Mouse (Mus musculus): ENCODE measurements at regions not wholly inside any gene's neighbourhood (a gene's known extent, or its start where the extent isn't known, plus 50 kb on each side); places are given as distances from the start of the nearest gene placed in this dataset.

- Histone ChIP-seq H3K27ac (no peak overlapping the region), H3K79me2 (replicated peaks; ENCODE audit: control insufficient read depth, insufficient read depth, low read length) (no peaks in the 10 kb centered on the region), H3K4me3 (no peak overlapping the region), H3K27me3 (ENCODE audit: control insufficient read depth, insufficient read depth, low read length) (no peaks in the 10 kb centered on the region), H3K4me1 (ENCODE audit: control insufficient read depth, insufficient read depth, low read length) (no peaks in the 10 kb centered on the region), H3K9ac (ENCODE audit: low read depth, low read length) (no peak overlapping the region), H3K36me3 (ENCODE audit: control insufficient read depth, insufficient read depth, low read length) (no peaks in the 10 kb centered on the region)
- WGBS: 65% methylated on average over 5 of the region's 5 CpGs
- intact Hi-C loops (cut with DNase I): no loop called here
- TF ChIP-seq EP300 (IDR thresholded peaks at IDR 0.05; ENCODE audit: insufficient read depth, low read depth, low read length) (no peak), POLR2A (IDR thresholded peaks at IDR 0.05; ENCODE audit: insufficient read depth, low read depth, low read length) (no peak), CTCF (IDR thresholded peaks at IDR 0.05) (no peak)
- no peak for DNase-seq
Measured at GRCm38 (mm10) chr5:118815783-118816182, 255.3 kb downstream of the Med13l start.

- intact Hi-C loops (cut with DNase I): no loop called here
- H3K4me3 ChIP-seq: no peak overlapping the region
- H3K27ac ChIP-seq: no peak overlapping the region
- 80% methylated on average over 7 of the region's 7 CpGs for WGBS
- TF ChIP-seq CTCF (IDR thresholded peaks at IDR 0.05): no peak
- H3K36me3 ChIP-seq (ENCODE audit: control insufficient read depth, insufficient read depth, low read length): no peaks in the 10 kb centered on the region
- H3K9ac ChIP-seq (ENCODE audit: low read depth, low read length): no peak overlapping the region
- H3K27me3 ChIP-seq (ENCODE audit: control insufficient read depth, insufficient read depth, low read length): no peaks in the 10 kb centered on the region
- no peaks in the 10 kb centered on the region for H3K4me1 ChIP-seq (ENCODE audit: control insufficient read depth, insufficient read depth, low read length)
- H3K79me2 ChIP-seq (replicated peaks; ENCODE audit: control insufficient read depth, insufficient read depth, low read length): no peaks in the 10 kb centered on the region
- DNase-seq: no peak
Measured at GRCm38 (mm10) chr5:118818294-118818693, 257.8 kb downstream of the Med13l start.

- TF ChIP-seq POLR2A (IDR thresholded peaks at IDR 0.05; ENCODE audit: insufficient read depth, low read depth, low read length): no peak
- no peak for TF ChIP-seq EP300 (IDR thresholded peaks at IDR 0.05; ENCODE audit: insufficient read depth, low read depth, low read length)
- TF ChIP-seq CTCF (IDR thresholded peaks at IDR 0.05): no peak
- Histone ChIP-seq H3K79me2 (replicated peaks; ENCODE audit: control insufficient read depth, insufficient read depth, low read length) (no peaks in the 10 kb centered on the region), H3K9ac (ENCODE audit: low read depth, low read length) (no peak overlapping the region), H3K27ac (no peak overlapping the region), H3K36me3 (ENCODE audit: control insufficient read depth, insufficient read depth, low read length) (no peaks in the 10 kb centered on the region), H3K27me3 (ENCODE audit: control insufficient read depth, insufficient read depth, low read length) (no peaks in the 10 kb centered on the region), H3K4me1 (ENCODE audit: control insufficient read depth, insufficient read depth, low read length) (no peaks in the 10 kb centered on the region), H3K4me3 (no peak overlapping the region)
- DNase-seq: peak in 1 of 2 experiments; percentile 37
- 51% methylated on average over 10 of the region's 10 CpGs for WGBS
- intact Hi-C loops (cut with DNase I): no loop called here
Measured at GRCm38 (mm10) chr5:118824791-118825190, 264.3 kb downstream of the Med13l start.

- no peak overlapping the region for H3K4me3 ChIP-seq
- H3K79me2 ChIP-seq (replicated peaks; ENCODE audit: control insufficient read depth, insufficient read depth, low read length): no peaks in the 10 kb centered on the region
- intact Hi-C loops (cut with DNase I): no loop called here
- no peaks in the 10 kb centered on the region for H3K27me3 ChIP-seq (ENCODE audit: control insufficient read depth, insufficient read depth, low read length)
- WGBS: 87% methylated on average over 14 of the region's 14 CpGs
- H3K4me1 ChIP-seq (ENCODE audit: control insufficient read depth, insufficient read depth, low read length): peaks cover 2% of the 10 kb centered on the region; the same call in 1 of the 2 replicates
- no peak overlapping the region for H3K27ac ChIP-seq
- no peaks in the 10 kb centered on the region for H3K36me3 ChIP-seq (ENCODE audit: control insufficient read depth, insufficient read depth, low read length)
- H3K9ac ChIP-seq (ENCODE audit: low read depth, low read length): no peak overlapping the region
- no peak for DNase-seq
- TF ChIP-seq POLR2A (IDR thresholded peaks at IDR 0.05; ENCODE audit: insufficient read depth, low read depth, low read length) (no peak), CTCF (IDR thresholded peaks at IDR 0.05) (no peak), EP300 (IDR thresholded peaks at IDR 0.05; ENCODE audit: insufficient read depth, low read depth, low read length) (no peak)
Measured at GRCm38 (mm10) chr5:118829031-118829698, 268.7 kb downstream of the Med13l start.

GRCm38 (mm10) chr5:118832701-118833100 lies 272.2 kb downstream of the Med13l start:
- Histone ChIP-seq H3K9ac (ENCODE audit: low read depth, low read length) (no peak overlapping the region), H3K4me1 (ENCODE audit: control insufficient read depth, insufficient read depth, low read length) (peaks cover 2% of the 10 kb centered on the region; the same call in 1 of the 2 replicates), H3K4me3 (no peak overlapping the region), H3K27me3 (ENCODE audit: control insufficient read depth, insufficient read depth, low read length) (no peaks in the 10 kb centered on the region), H3K36me3 (ENCODE audit: control insufficient read depth, insufficient read depth, low read length) (no peaks in the 10 kb centered on the region), H3K27ac (no peak overlapping the region), H3K79me2 (replicated peaks; ENCODE audit: control insufficient read depth, insufficient read depth, low read length) (no peaks in the 10 kb centered on the region)
- DNase-seq: peak in 1 of 2 experiments; percentile 67
- intact Hi-C loops (cut with DNase I): no loop called here
- WGBS: 35% methylated on average over 6 of the region's 6 CpGs
- TF ChIP-seq CTCF (IDR thresholded peaks at IDR 0.05) (no peak), EP300 (IDR thresholded peaks at IDR 0.05; ENCODE audit: insufficient read depth, low read depth, low read length) (no peak; the same call in 1 of the 2 replicates), POLR2A (IDR thresholded peaks at IDR 0.05; ENCODE audit: insufficient read depth, low read depth, low read length) (no peak)

GRCm38 (mm10) chr5:118834129-118834528 lies 273.6 kb downstream of the Med13l start:
- 70% methylated on average over 5 of the region's 5 CpGs for WGBS
- Histone ChIP-seq H3K27me3 (ENCODE audit: control insufficient read depth, insufficient read depth, low read length) (no peaks in the 10 kb centered on the region), H3K27ac (no peak overlapping the region), H3K9ac (ENCODE audit: low read depth, low read length) (no peak overlapping the region), H3K79me2 (replicated peaks; ENCODE audit: control insufficient read depth, insufficient read depth, low read length) (no peaks in the 10 kb centered on the region), H3K36me3 (ENCODE audit: control insufficient read depth, insufficient read depth, low read length) (no peaks in the 10 kb centered on the region), H3K4me3 (no peak overlapping the region), H3K4me1 (ENCODE audit: control insufficient read depth, insufficient read depth, low read length) (peaks cover 2% of the 10 kb centered on the region; the same call in 1 of the 2 replicates)
- intact Hi-C loops (cut with DNase I): no loop called here
- DNase-seq: no peak
- TF ChIP-seq EP300 (IDR thresholded peaks at IDR 0.05; ENCODE audit: insufficient read depth, low read depth, low read length) (no peak), CTCF (IDR thresholded peaks at IDR 0.05) (no peak), POLR2A (IDR thresholded peaks at IDR 0.05; ENCODE audit: insufficient read depth, low read depth, low read length) (no peak)

Data from heart, adult 2 months (tissue).